Mouse (Mus musculus): ENCODE results near the gene Whrn.

The Whrn gene

DNA sequence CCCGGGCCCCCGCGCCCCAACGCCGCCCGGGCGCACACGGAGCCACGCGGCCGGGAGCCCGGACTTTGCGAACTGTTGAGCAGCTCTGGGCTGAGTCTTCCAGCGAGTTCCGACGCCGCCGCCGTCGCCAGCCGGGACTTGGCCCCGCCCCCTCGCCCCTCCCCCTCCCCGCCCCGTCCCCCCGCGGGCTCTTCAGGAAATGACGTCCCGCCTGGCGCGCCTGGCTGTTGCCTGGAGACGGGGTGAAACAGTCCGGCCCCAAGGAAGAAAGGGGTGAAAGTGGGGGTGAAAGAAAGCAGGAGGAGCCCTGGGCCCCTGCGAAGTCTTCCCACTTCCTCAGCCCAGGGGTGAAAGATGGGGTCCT is at the start of gene Whrn:
Gene Whrn, minus strand, starts transcription at position 77 of the 364 bp plus-strand sequence.
- peak; percentile 90 for DNase-seq

DNA sequence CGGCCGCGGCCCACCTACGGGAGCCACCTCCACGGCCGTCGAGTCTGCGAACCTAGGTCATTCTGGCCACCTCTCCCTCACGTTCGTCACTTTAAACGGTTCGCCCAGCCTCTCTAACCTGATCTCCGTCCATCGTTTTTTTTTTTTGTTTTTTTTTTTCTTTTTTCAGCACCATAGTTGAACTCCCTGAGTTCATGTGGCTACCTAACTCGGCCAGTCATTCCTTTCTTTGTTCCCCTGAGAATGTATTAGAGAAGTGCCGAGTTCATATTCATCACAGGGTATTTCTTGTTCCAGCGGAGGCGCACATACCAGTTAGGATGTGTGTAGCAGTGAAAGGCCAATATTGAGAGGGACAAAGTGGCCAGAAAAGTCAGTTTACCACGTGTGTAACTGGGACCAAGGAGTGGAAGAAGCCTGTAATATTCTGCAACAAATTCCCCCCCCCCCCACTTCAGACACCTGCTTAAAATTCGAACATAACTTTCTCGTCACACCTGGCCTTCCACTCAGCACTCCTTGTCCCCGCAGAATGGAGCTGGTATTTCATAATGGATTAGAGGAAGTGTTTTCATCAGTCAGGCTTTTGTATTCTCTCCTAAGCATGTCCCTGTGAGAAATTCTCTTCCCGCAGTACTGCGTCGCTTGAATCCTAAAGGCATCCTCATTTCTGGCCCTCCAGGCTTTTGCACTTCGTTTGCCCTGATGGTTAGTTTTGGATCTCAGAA is 49.6 kb upstream of the Whrn start:
- no peak for DNase-seq

DNA sequence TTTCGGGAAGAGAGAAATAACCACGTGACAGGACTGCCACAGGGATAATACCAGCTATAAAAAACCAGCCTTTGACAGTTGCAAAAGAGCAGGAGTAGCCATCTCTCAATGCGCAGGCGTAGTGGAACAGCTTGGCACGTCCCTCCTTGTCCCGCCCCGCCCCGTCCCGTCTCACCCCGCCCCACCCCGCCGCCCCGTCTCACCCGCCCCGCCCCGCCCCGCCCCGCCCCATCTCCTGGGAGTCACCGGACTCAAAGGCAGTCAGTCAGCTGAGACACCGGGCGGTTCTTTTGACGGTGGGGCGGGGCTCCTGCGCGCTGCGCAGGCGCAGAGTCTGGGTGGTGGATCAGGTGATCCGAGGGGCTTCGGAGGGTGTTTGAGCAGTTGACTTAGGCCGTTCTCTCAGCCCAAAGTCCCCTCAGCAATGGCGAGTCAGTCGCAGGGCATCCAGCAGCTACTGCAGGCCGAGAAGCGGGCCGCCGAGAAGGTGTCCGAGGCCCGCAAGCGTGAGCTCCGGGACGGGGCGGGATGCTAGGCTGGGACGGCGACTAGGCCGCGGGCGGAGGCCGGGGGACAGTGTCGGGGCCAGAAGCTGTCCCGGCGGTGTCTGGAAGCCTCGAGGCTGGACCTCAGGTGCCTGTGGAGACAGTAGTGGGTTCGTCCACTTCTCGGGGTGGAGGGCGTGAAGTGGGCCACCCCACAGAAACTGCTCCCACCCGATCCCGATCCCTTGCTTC is 48.9 kb upstream of the Whrn start, which contains the start of gene Atp6v1g1:
Gene Atp6v1g1, plus strand, starts transcription at position 279 of the 737 bp plus-strand sequence.
- peak; percentile 96 for DNase-seq

DNA sequence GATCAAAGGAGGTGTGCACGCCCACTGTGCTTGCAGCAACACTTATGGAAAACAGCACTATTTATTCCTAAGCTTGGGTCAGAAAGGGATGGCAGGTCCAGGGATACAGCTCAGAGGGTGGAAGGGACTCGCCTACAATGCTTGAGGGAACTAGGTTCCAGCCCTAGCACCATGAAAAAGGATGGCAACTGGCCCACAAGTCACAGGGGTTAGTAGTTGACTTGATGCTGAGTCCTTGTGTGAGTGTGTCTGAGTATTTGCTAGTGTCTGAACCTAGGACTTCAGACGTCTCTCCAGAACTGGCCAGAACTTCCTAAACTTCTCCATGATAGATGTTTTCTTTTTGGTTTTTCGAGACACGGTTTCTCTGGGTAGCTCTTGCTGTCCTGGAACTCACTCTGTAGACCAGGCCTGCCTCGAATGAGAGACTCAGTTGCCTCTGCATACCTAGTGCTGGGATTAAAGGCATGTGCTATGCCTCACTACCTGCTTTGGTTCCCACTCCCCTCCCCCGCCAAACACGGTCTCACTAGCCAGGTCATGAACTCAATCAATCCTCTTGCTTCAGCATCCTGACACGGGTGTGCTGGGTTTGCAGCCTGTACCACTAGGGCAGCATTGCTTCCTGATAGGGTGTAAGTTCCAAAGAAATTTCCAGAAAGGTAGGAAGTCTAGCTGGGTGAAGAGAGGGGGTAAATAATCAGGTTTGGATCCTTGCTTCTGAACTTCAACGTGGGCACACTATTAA is 48.1 kb upstream of the Whrn start:
- no peak for DNase-seq

DNA sequence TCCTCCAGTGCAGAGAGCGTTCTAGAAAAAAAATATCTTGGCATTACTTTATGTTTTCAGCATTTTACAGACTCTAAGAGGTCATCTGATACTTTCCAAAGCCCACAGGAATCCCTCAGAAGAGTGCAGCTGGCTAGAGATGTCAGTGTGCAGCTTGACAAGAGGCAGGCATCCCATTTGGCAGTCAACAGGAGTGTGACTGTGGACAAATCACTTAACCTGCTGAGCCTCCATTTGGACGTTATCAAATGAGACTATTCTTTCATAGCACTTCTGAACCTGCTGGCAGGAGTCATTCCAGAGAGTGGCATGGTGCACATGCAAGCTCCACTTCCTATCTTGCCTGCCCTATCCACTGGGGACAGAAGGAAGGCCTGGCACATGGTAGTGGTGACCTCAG is 46.4 kb upstream of the Whrn start:
- no peak for DNase-seq

DNA sequence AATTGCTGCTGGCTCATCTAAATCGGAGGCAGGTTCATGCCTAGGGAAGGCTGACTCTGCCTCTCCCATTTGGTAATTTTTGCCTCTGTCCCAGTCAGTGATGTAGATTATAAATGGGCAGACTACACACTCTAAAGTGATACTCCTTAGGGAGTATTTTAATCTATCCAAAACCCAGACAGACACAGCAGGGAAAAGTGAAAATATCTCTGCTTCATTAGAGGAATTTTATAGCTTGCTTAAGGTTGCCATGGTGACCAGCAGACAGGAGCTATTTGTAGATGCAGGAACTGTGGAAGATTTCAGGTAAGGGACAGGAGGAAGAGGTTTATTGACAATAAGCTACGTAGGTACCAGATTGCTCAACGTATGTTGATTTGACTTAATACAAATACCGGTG is 41.8 kb upstream of the Whrn start:
- DNase-seq, result no peak

DNA sequence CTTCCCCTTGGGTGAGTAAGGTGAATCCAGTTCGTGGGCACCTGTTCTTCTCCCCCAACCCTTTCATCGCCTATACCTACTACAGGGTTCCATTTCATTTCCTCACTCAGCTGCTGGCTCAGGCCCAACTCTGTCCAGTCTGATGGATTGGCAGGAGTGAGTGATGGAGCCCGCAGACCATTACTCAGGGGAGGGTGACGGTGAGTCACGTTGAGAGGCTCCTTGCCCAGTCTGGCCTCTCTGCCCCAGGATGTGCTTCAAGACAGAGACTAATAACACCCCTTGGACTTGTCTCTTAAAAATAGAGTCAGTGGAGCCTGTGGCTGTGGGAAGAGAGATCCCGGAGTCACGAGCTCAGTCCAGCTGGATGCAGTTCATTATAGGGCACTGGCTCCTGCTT is 34.6 kb upstream of the Whrn start:
- DNase-seq, result no peak

DNA sequence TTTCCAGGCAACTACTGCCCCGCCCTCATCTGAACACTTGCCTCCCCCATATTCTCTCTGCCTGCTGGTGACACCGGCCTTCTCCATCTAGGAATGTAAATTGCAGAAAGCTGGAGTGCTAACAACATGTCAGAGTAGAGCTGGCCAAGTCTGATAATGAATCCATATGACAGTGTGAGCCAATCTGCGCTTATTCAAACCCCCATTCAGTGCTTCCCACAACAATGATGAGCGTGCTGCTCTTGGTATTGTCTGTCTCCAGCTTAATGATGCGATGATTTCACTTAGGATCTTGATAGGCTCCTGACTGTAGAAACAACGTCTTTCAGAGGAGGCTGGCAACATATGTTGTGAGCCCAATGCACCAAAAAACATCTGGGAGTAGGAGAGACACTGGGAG is 33.2 kb upstream of the Whrn start:
- DNase-seq, result peak; percentile 34

DNA sequence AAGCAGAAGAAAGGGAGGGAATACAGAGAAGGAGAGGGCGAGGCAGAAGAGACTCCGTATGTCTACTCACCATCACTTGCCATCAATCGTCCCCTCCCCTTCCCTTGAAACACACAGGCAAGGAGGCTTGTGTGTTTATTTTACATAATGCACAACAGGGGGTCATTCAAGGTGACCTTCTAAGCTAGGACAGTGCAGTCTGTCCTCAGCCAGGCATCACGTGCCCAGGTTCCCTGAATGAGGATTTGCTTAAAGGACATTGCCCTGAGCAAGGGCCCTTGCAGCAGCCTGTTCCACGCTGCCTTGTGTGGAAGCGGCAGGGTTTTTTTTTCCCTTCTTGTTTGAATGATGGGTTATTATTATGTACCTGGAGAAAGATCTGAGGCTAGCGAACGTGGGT is 29.7 kb upstream of the Whrn start:
- no peak for DNase-seq

DNA sequence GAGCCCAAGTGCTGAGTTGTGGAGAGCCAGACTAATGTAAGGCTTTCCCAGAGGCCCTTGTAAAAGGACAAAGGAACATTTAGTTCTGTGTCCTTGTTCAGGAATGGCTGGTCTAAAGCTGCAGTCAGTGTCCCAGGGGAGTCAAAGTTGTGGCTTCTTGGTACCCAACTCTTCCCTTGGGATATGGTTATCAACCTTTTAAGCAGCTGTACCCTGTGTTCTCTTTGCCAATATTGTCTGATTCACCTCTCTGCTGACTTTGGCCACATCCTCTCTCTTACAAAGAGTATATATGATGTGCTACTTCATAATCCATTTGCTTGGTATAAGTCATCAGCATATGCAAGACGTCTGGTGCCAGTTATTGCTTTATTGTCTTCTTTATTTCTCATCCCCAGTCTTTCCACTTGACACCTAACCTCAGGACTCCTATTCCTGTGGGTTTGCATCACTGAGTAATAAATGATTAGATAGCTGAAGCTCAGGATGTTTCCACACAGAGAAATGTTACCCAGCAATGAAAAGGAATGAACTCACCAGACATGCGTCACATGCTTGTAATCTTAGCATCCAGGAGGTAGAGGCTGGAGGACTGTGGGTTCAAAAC is 26.1 kb upstream of the Whrn start:
- no peak for DNase-seq

DNA sequence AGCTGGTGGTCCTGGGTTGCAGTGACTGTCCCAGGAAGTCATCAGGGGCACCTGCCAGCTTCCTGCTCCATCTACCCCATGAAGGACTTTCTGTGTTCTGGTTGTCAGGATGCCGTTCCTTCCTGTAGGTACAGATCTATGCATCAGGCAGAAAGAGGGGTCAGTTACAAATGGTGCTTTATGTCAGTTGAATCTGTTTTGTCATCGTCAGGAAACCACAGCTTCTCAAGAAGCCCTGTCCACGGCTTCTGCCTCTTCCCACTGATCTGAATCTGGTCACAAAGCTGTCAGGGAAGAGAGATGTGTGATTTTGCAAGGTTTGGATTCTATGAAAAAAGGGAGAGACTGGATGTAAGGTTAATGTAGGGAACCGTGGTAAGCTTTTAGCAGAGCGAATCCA is 19.2 kb upstream of the Whrn start:
- DNase-seq, result no peak

DNA sequence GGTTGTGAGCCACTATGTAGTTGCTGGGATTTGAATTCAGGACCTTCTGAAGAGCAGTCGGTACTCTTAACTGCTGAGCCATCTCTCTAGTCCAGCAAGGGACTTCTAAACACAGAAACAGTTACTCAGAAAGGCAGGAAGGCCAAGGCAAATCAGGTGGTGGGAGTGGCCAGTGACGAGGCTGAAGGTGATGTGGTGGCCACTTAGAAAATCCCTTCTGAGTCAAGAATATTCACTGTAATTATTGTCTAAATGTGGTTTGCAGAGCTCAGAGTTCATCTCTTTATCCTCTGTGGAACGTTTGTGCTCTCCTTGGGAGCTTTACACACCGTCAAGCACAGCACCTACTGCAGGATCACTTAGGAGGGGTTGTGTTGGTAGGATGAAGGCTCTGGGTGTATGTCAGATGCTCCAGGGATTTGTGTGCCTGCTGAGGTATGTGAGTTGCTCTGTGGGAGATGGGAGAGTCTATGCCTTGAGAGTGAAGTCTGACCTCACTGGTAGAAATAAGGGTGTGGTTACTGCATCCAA is 18.7 kb upstream of the Whrn start:
- no peak for DNase-seq

DNA sequence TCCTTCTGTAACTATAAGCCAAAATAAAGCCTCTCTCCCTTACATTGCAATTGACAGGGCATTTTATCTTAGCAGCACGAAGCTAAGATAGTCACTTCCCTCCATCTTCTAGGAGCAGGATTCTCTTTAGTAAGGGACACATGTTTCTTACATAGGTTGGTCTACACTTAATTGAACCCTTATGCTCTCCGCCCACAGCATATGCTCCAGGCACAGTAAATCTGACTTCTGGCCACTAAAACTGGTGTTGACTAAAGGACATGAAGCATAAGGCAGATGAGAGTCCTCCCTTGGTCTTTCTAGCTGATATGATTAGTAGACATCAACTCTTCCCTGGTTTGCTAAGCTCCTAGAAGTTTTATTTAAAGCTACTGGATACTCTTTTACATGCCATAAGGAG is 17.1 kb upstream of the Whrn start:
- DNase-seq, result no peak

DNA sequence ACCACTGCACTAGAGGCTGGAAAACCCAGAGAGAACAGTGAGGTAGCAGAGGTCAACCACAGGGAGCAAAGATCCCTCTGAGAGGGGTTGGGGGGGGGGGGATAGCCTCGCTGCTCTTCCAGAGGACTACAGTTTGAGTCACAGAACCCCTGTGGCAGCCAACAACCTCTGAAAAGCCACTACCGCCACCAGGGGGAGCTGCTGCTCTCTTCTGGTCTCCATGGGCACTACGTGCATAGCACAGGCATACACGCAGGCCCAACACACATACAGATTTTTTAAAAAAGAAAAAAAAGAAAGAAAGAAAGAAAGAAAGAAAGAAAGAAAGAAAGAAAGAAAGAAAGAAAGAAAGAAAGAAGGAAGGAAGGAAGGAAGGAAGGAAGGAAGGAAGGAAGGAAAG is 12.4 kb upstream of the Whrn start:
- DNase-seq, result peak; percentile 71

DNA sequence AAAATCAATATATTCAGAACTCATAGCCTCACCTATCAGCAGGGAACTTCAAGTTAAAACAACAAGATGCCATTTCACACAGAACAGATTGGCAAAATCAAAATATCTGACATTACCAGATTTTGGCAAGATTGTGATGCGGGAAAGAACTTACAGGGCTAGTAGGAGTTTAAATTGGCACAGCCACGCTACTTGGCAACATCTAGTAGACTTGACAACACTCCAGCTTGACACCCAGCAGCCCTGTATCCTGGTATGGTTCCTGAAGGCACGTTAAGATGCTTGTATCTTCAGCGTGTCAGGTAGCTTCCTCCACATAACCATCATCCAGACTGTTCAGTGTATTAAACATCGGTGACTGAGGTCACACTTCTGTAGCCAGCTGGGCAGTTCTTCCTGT is 11.7 kb upstream of the Whrn start:
- no peak for DNase-seq

DNA sequence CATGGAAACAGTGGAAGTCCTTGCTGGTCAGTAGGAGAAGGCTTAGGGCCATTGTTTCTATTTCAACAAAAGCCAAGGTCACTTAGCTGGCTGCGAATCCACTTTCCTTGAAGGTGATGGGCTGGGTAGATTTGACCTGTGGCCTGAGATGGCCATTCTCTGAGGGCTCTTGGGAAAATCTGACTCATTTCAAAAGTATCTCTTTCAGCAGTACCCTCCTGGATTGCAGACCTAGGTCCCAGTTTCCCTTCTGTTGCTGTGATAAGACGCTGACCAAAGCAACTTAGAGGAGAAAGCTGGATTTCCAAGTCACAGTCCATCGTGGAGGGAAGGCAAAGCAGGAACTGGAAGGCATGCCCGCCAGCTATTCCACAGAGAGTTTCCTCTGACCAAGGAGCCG is 8.2 kb upstream of the Whrn start:
- DNase-seq, result no peak

DNA sequence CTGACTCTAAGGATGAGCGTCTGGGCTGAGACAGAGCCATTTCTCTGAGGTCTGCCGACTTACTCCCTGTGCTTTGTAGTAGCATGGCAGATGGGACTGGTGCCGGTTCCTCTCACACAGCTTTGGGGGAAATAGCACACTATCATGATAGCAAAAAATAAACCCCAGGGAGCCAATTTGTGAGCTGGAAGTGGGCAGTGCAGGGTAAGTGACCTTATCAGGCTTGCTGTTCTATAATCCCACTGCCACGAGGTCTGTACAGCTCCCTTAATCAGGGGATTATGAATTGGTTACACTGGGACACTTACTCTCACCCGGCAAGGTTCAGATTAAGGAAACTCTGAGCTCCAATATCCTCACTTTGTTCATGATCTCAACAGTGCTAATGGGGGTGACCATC is 5.3 kb upstream of the Whrn start:
- DNase-seq, result peak; percentile 60

DNA sequence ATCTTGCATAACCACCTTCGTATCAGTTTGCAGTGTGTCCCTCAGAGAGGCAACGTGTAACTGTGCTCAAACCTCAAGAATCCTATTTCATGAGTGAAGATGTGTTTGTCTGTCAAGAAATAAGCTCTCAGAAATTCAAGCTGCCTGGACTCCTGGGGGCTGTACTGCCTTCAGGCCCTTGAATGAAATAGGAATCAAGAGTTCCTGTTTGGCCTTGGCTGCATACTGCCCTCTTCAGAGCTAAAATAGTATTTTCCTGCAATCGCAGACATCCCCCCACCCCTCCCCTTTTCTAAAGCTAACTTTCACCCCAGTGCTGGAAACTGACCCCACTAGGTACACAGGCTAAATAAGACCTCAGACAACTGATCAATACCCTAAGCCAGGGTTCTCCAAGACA is 2.6 kb upstream of the Whrn start:
- DNase-seq, result peak; percentile 35

DNA sequence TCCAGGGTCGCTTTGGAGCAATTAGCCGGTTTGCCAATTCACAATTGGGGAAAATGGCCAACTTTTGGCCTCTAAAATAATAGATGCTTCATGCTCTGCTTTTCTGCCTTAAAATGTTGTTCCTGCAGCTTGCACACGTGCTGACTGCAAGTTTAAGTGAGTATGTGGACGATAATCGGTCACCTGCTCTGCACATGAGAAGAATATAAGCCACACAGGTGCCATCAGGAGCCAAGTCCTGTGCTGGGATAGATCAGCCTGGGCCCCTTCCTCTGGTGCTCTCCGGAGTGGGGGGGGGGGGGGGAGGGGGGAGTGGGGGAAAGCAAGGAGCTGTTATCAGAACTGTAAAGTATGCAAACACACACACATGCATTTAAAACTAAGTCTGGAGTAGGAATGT is 521 bp upstream of the Whrn start:
- no peak for DNase-seq

DNA sequence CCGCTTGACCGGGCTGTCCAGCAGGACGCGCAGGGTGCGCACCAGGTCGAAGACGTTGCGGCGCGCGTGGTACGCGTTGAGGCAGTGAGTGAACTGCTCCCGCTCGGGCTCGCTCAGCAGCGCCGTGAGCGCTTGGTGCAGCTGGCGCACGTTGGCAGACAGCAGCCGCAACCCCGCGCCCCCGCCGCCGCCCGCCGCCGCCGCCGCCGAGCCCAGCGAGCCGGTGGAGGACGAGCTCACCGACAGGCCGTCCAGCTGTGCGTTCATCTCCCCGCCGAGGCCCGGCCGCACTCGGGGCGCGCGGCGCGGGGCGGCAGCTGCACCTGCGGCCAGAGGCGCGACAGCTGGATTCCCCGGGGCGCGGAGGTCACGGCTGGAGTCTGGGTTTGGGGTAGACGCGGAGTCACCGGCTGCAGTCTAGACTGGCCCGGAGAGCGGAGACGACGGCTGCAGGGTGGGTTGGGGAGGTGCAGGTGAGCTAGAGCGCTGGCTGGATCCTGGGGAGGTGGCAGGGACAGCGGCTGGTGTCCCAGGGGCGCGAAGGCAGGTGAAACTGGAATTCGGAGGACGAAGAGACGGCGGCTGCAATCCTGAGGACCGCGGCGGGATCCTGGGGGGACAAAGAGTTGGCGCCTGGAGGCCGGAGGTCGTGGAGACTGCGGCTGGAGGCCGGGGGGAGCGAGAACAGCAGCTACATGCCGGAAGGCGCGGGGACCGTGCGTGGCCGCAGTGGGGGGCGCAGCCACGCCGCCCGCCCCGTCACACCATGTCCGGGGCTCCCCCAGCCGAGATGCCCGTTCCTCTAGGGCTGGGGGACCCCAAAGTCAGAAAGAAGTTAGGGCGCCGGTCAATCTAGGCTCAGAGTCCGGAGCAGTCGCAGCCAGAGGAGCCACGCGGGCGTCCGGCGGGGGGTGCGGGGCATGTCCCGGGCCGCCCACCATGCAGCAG is 550 bp downstream of the Whrn start:
- peak; percentile 74 for DNase-seq

DNA sequence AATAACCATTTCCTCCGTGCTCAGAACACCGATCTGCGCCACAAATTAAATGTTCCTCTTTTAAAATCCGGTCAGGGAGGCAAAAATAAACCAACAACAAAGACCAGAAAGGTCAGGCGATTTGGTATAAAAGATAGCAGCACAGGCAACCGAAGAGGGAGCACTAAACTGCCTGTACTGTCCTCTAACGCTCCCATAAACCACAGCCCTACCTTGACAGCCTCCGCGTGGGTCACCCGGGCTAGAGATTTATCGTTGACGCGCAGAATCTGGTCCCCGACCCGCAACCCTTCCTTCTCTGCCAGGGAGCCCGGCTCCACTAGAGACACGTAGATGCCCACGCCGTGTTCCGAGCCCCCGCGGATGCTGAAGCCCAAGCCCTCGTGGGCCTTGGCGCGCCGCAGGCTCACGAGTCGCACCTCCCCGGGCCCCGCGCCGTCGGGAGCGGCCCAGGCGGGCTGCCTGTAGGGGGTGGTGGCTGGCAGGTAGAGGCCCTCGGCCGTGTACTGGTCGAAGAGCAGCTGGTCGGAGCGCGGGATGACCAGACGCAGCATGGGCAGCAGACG is 1.3 kb downstream of the Whrn start:
- no peak for DNase-seq
